Mouse (Mus musculus) heart, embryonic 10.5 days (tissue): ENCODE measurements around the gene Pakap. TPM values are rescaled to one million over a fixed set of nuclear protein-coding genes. Genes with fewer than 3 reads are reported as not detected.

ENCODE experiments used
- DNase-seq: peaks from one replicate; pipeline ENCODE4 v3.0.0-alpha.2; 2017; ENCODE audit warnings: low spot score
- H3K27ac ChIP-seq: fragments of 300-500 bp; sonication (generic); 2 replicates; pipeline ENCODE4 v1.5.1; 2016; ENCODE audit warnings: mild to moderate bottlenecking
- H3K27me3 ChIP-seq: fragments of 300-500 bp; sonication (generic); 2 replicates; pipeline ENCODE4 v1.6.1; 2016; ENCODE audit warnings: mild to moderate bottlenecking; ENCODE audit not compliant: poor library complexity, insufficient read depth, severe bottlenecking
- H3K36me3 ChIP-seq: fragments of 300-500 bp; sonication (generic); 2 replicates; pipeline ENCODE4 v1.6.1; 2016; ENCODE audit warnings: mild to moderate bottlenecking, moderate library complexity
- H3K4me1 ChIP-seq: fragments of 300-500 bp; sonication (generic); 2 replicates; pipeline ENCODE4 v1.6.1; 2016; ENCODE audit warnings: mild to moderate bottlenecking
- H3K4me3 ChIP-seq: fragments of 300-500 bp; sonication (generic); 2 replicates; pipeline ENCODE4 v1.5.1; 2016; ENCODE audit warnings: mild to moderate bottlenecking, moderate library complexity
- H3K9me3 ChIP-seq: fragments of 300-500 bp; sonication (generic); 2 replicates; pipeline ENCODE4 v1.6.1; 2016; ENCODE audit warnings: mild to moderate bottlenecking, moderate library complexity
- WGBS: fragments of 180-500 bp; shearing (Covaris S2); methylation state at CpG from one replicate; pipeline ENCODE4 v1.1.7; 2016; 5-methylcytosine and 5-hydroxymethylcytosine counted together
- polyA plus RNA-seq: library from polyadenylated mRNA; unstranded; fragments of >200 nt; fragmentation: Nextera tagmentation; extraction: Ambion mirVana; gene quantifications from 2 replicates; pipeline ENCODE4 v1.2.1, GENCODE M21; 2016

Gene Pakap
- polyA plus RNA-seq, 1 experiment from 2014 or later = 53.0 TPM

GRCm38 (mm10) chr4:57815355-57815754 is 247.4 kb downstream of the Pakap start:
- no peaks in the 10 kb centered on the region for H3K9me3 ChIP-seq
- WGBS = 89% methylated on average over 2 of the region's 2 CpGs
- H3K27ac ChIP-seq = no peak overlapping the region
- no peak for DNase-seq
- H3K4me3 ChIP-seq = no peak overlapping the region
- H3K27me3 ChIP-seq = no peaks in the 10 kb centered on the region
- peaks cover 28% of the 10 kb centered on the region for H3K4me1 ChIP-seq
- peaks cover 10% of the 10 kb centered on the region for H3K36me3 ChIP-seq

GRCm38 (mm10) chr4:57816146-57816545 is 248.2 kb downstream of the Pakap start:
- Histone ChIP-seq H3K4me1 (peaks cover 36% of the 10 kb centered on the region), H3K9me3 (no peaks in the 10 kb centered on the region), H3K27ac (no peak overlapping the region), H3K27me3 (no peaks in the 10 kb centered on the region), H3K36me3 (peaks cover 10% of the 10 kb centered on the region), H3K4me3 (no peak overlapping the region)
- 92% methylated on average over 8 of the region's 8 CpGs for WGBS
- DNase-seq = no peak

GRCm38 (mm10) chr4:57820839-57821374 is 252.9 kb downstream of the Pakap start:
- no peak for DNase-seq
- H3K9me3 ChIP-seq = no peaks in the 10 kb centered on the region
- peaks cover 10% of the 10 kb centered on the region for H3K36me3 ChIP-seq
- 82% methylated on average over 24 of the region's 24 CpGs for WGBS
- H3K27me3 ChIP-seq = no peaks in the 10 kb centered on the region
- peaks cover 44% of the 10 kb centered on the region for H3K4me1 ChIP-seq
- no peak overlapping the region for H3K4me3 ChIP-seq
- peak overlapping the region; percentile 13; the same call in 1 of the 2 replicates for H3K27ac ChIP-seq

GRCm38 (mm10) chr4:57821556-57822356 is 253.8 kb downstream of the Pakap start:
- peak overlapping the region; percentile 78 for H3K27ac ChIP-seq
- WGBS = 39% methylated on average over 11 of the region's 11 CpGs
- no peak for DNase-seq
- no peaks in the 10 kb centered on the region for H3K27me3 ChIP-seq
- H3K9me3 ChIP-seq = no peaks in the 10 kb centered on the region
- no peak overlapping the region for H3K4me3 ChIP-seq
- H3K4me1 ChIP-seq = peaks cover 47% of the 10 kb centered on the region
- H3K36me3 ChIP-seq = peaks cover 14% of the 10 kb centered on the region

GRCm38 (mm10) chr4:57822641-57823040 is 254.7 kb downstream of the Pakap start:
- Histone ChIP-seq H3K27ac (no peak overlapping the region), H3K4me1 (peaks cover 51% of the 10 kb centered on the region), H3K4me3 (no peak overlapping the region), H3K36me3 (peaks cover 10% of the 10 kb centered on the region; the same call in 1 of the 2 replicates), H3K9me3 (no peaks in the 10 kb centered on the region), H3K27me3 (no peaks in the 10 kb centered on the region)
- DNase-seq = no peak
- 89% methylated on average over 5 of the region's 5 CpGs for WGBS

- WGBS = 39% methylated on average over 8 of the region's 8 CpGs
Observed at GRCm38 (mm10) chr4:57824626-57825240, 256.8 kb downstream of the Pakap start.

GRCm38 (mm10) chr4:57826272-57826671 is 258.3 kb downstream of the Pakap start:
- H3K9me3 ChIP-seq = no peaks in the 10 kb centered on the region
- H3K4me3 ChIP-seq = no peak overlapping the region
- 0 out of 2 replicates have a peak, but pooled peaks cover 5% of the 10 kb centered on the region for H3K36me3 ChIP-seq
- no peak for DNase-seq
- H3K27ac ChIP-seq = no peak overlapping the region
- 81% methylated on average over 7 of the region's 7 CpGs for WGBS
- peaks cover 72% of the 10 kb centered on the region for H3K4me1 ChIP-seq
- no peaks in the 10 kb centered on the region for H3K27me3 ChIP-seq

More at GRCm38 (mm10) chr4:57824626-57825240, 256.8 kb downstream of the Pakap start:
- no peak for DNase-seq
- peaks cover 7% of the 10 kb centered on the region; the same call in 1 of the 2 replicates for H3K36me3 ChIP-seq
- H3K4me1 ChIP-seq = peaks cover 72% of the 10 kb centered on the region
- no peaks in the 10 kb centered on the region for H3K27me3 ChIP-seq
- no peaks in the 10 kb centered on the region for H3K9me3 ChIP-seq
- no peak overlapping the region for H3K27ac ChIP-seq
- no peak overlapping the region for H3K4me3 ChIP-seq

GRCm38 (mm10) chr4:57829131-57829530 is 261.2 kb downstream of the Pakap start:
- H3K4me3 ChIP-seq = no peak overlapping the region
- peaks cover 81% of the 10 kb centered on the region for H3K4me1 ChIP-seq
- no peaks in the 10 kb centered on the region for H3K27me3 ChIP-seq
- DNase-seq = no peak
- 49% methylated on average over 9 of the region's 9 CpGs for whole genome bisulfite sequencing
- H3K9me3 ChIP-seq = no peaks in the 10 kb centered on the region
- peak overlapping the region; percentile 47; the same call in 1 of the 2 replicates for H3K27ac ChIP-seq
- H3K36me3 ChIP-seq = 0 out of 2 replicates have a peak, but pooled peaks cover 5% of the 10 kb centered on the region

GRCm38 (mm10) chr4:57829740-57830139 is 261.8 kb downstream of the Pakap start:
- H3K27ac ChIP-seq = no peak overlapping the region
- WGBS = 73% methylated on average over 3 of the region's 3 CpGs
- 0 out of 2 replicates have a peak, but pooled peaks cover 5% of the 10 kb centered on the region for H3K36me3 ChIP-seq
- no peaks in the 10 kb centered on the region for H3K9me3 ChIP-seq
- peaks cover 81% of the 10 kb centered on the region for H3K4me1 ChIP-seq
- DNase-seq = no peak
- H3K27me3 ChIP-seq = no peaks in the 10 kb centered on the region
- no peak overlapping the region for H3K4me3 ChIP-seq

GRCm38 (mm10) chr4:57832318-57832717 is 264.3 kb downstream of the Pakap start:
- no peak for DNase-seq
- Histone ChIP-seq H3K27me3 (no peaks in the 10 kb centered on the region), H3K4me1 (peaks cover 82% of the 10 kb centered on the region), H3K27ac (peak overlapping the region; percentile 42; the same call in 1 of the 2 replicates), H3K9me3 (no peaks in the 10 kb centered on the region), H3K4me3 (no peak overlapping the region), H3K36me3 (no peaks in the 10 kb centered on the region)
- 56% methylated on average over 7 of the region's 7 CpGs for WGBS

GRCm38 (mm10) chr4:57833060-57833459 is 265.1 kb downstream of the Pakap start:
- no peak for DNase-seq
- WGBS = 61% methylated on average over 4 of the region's 4 CpGs
- Histone ChIP-seq H3K36me3 (0 out of 2 replicates have a peak, but pooled peaks cover 3% of the 10 kb centered on the region), H3K4me1 (peaks cover 81% of the 10 kb centered on the region), H3K4me3 (no peak overlapping the region), H3K9me3 (no peaks in the 10 kb centered on the region), H3K27me3 (no peaks in the 10 kb centered on the region), H3K27ac (peak overlapping the region; percentile 42; the same call in 1 of the 2 replicates)

- H3K36me3 ChIP-seq = 0 out of 2 replicates have a peak, but pooled peaks cover 4% of the 10 kb centered on the region
- H3K27me3 ChIP-seq = no peaks in the 10 kb centered on the region
- peak overlapping the region; percentile 63; the same call in 1 of the 2 replicates for H3K27ac ChIP-seq
- H3K9me3 ChIP-seq = no peaks in the 10 kb centered on the region
- WGBS = 26% methylated on average over 4 of the region's 4 CpGs
- H3K4me1 ChIP-seq = peaks cover 78% of the 10 kb centered on the region
- no peak for DNase-seq
- no peak overlapping the region for H3K4me3 ChIP-seq
Observed at GRCm38 (mm10) chr4:57834141-57834540, 266.2 kb downstream of the Pakap start.

GRCm38 (mm10) chr4:57837089-57837488 is 269.1 kb downstream of the Pakap start:
- 38% methylated on average over 9 of the region's 9 CpGs for WGBS
- H3K9me3 ChIP-seq = no peaks in the 10 kb centered on the region
- 0 out of 2 replicates have a peak, but pooled peaks cover 7% of the 10 kb centered on the region for H3K36me3 ChIP-seq
- no peak overlapping the region for H3K4me3 ChIP-seq
- H3K4me1 ChIP-seq = peaks cover 82% of the 10 kb centered on the region
- H3K27ac ChIP-seq = peak overlapping the region; percentile 80
- no peaks in the 10 kb centered on the region for H3K27me3 ChIP-seq
- DNase-seq = no peak
